Mouse (Mus musculus): ENCODE data around the gene Etv6.

DNA sequence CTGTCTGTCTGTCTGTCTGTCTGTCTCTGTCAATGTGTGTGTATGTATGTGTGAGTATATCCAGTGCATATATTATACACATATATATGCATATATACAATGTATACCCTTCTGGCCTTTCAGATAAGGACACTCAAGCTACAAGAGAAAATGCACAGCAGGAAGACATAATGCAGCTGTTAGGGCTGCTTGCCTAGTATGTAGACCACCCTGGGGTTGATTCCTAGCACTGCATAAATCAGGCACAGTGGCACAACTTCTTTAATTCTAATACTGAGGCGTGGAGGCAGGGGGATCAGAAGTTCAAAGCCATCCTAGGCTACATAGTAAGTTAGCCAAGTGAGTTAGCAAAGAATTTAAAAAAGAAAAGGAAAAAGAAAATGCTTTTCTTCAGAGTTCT, 127.8 kb downstream of the Etv6 start:
- TF ChIP-seq CTCF (IDR thresholded peaks at IDR 0.05; ENCODE audit: insufficient read depth, low read length) (no peak), POLR2A (IDR thresholded peaks at IDR 0.05; ENCODE audit: borderline replicate concordance, extremely low read depth, low read depth, low read length) (no peak)
